Mouse (Mus musculus) limb, embryonic 14.5 days (tissue): ENCODE measurements around the gene Meis1. TPM values are rescaled to one million over a fixed set of nuclear protein-coding genes. Genes with fewer than 3 reads are reported as not detected.

Experiments used
- ATAC-seq: fragments of 200-750 bp; cut with Nextera tagmentation; 2 replicates; pipeline ENCODE4 v1.8.0; 2017; ENCODE audit warnings: low read depth, moderate number of reproducible peaks, moderate TSS enrichment; ENCODE audit not compliant: low FRiP score
- DNase-seq: peaks from one replicate; pipeline ENCODE4 v3.0.0-alpha.2; 2015; ENCODE audit warnings: low spot score
- H3K27ac ChIP-seq: fragments of 300-500 bp; sonication (generic); replicated peaks from 2 replicates; pipeline ENCODE4 v1.5.1; 2014; ENCODE audit warnings: low read depth, mild to moderate bottlenecking, low read length, moderate library complexity, mixed read lengths
- H3K27me3 ChIP-seq: fragments of 300-500 bp; sonication (generic); 2 replicates; pipeline ENCODE4 v1.6.1; 2014; ENCODE audit warnings: low read length, mixed read lengths; ENCODE audit not compliant: control insufficient read depth, insufficient read depth
- H3K36me3 ChIP-seq: fragments of 300-500 bp; sonication (generic); 2 replicates; pipeline ENCODE4 v1.6.1; 2014; ENCODE audit warnings: mild to moderate bottlenecking, low read length, moderate library complexity, mixed read lengths; ENCODE audit not compliant: control insufficient read depth, insufficient read depth
- H3K4me1 ChIP-seq: fragments of 300-500 bp; sonication (generic); 2 replicates; pipeline ENCODE4 v1.6.1; 2014; ENCODE audit warnings: antibody characterized with exemption, low read length, mixed read lengths; ENCODE audit not compliant: control insufficient read depth, insufficient read depth
- H3K4me2 ChIP-seq: fragments of 300-500 bp; sonication (generic); replicated peaks from 2 replicates; pipeline ENCODE4 v1.6.1; 2014; ENCODE audit warnings: low read depth, mild to moderate bottlenecking, low read length, moderate library complexity; ENCODE audit not compliant: severe bottlenecking
- H3K4me3 ChIP-seq: fragments of 300-500 bp; sonication (generic); replicated peaks from 2 replicates; pipeline ENCODE4 v1.5.1; 2014; ENCODE audit warnings: low read length
- H3K9ac ChIP-seq: fragments of 300-500 bp; sonication (generic); 2 replicates; pipeline ENCODE4 v1.6.1; 2014; ENCODE audit warnings: mild to moderate bottlenecking, low read depth, low read length, moderate library complexity; ENCODE audit not compliant: severe bottlenecking
- H3K9me3 ChIP-seq: fragments of 300-500 bp; sonication (generic); 2 replicates; pipeline ENCODE4 v1.6.1; 2016; ENCODE audit warnings: low read length; ENCODE audit not compliant: control insufficient read depth
- POLR2A ChIP-seq: fragments of 200-500 bp; IDR thresholded peaks from 2 replicates; pipeline ENCODE4 v1.8.0; 2012; ENCODE audit warnings: inconsistent platforms, mild to moderate bottlenecking, moderate library complexity, borderline replicate concordance; ENCODE audit not compliant: insufficient read depth, insufficient read length; ENCODE audit errors: extremely low read depth
- WGBS: fragments of 180-500 bp; shearing (Covaris S2); extraction: QIAGEN DNeasy Blood & Tissue Kit; methylation state at CpG from one replicate; pipeline ENCODE4 v1.1.7; 2014; 5-methylcytosine and 5-hydroxymethylcytosine counted together
- polyA plus RNA-seq, 2 experiments: library from polyadenylated mRNA; depleted of rRNA in 1 of 2; stranded (reverse) in 1 of 2; unstranded in 1 of 2; fragments of >200 nt; fragmentation: Nextera tagmentation in 1 of 2; extraction: Ambion mirVana in 1 of 2; gene quantifications; 2 replicates each; pipeline versions ENCODE4 v1.2.1 to v1.2.3; 2012 to 2014

Gene Meis1
- polyA plus RNA-seq, 2 experiments = 15.9 to 16.2 TPM

GRCm38 (mm10) chr11:18944209-18944608 is 74.6 kb downstream of the Meis1 start:
- H3K4me3 ChIP-seq = no peak overlapping the region
- no peak overlapping the region for H3K27ac ChIP-seq
- ATAC-seq = no peak

GRCm38 (mm10) chr11:18942990-18943389 is 75.8 kb downstream of the Meis1 start:
- no peak for TF ChIP-seq POLR2A
- DNase-seq (no peak), ATAC-seq (no peak)
- H3K9ac ChIP-seq = no peak overlapping the region
- no peaks in the 10 kb centered on the region for H3K9me3 ChIP-seq
- H3K4me1 ChIP-seq = peaks cover 12% of the 10 kb centered on the region; the same call in 1 of the 2 replicates
- no peaks in the 10 kb centered on the region for H3K27me3 ChIP-seq
- H3K27ac ChIP-seq = no peak overlapping the region
- no peak overlapping the region for H3K4me3 ChIP-seq
- WGBS = 89% methylated on average over 2 of the region's 2 CpGs
- no peaks in the 10 kb centered on the region for H3K36me3 ChIP-seq
- no peak overlapping the region for H3K4me2 ChIP-seq

More at GRCm38 (mm10) chr11:18944209-18944608, 74.6 kb downstream of the Meis1 start:
- no peak for DNase-seq
- no peaks in the 10 kb centered on the region for H3K9me3 ChIP-seq
- H3K4me2 ChIP-seq = no peak overlapping the region
- no peaks in the 10 kb centered on the region for H3K36me3 ChIP-seq
- H3K9ac ChIP-seq = no peak overlapping the region
- no peak for TF ChIP-seq POLR2A
- peaks cover 12% of the 10 kb centered on the region; the same call in 1 of the 2 replicates for H3K4me1 ChIP-seq
- 20% methylated on average over 7 of the region's 7 CpGs for WGBS
- H3K27me3 ChIP-seq = no peaks in the 10 kb centered on the region

- no peak overlapping the region for H3K4me2 ChIP-seq
- no peak overlapping the region for H3K27ac ChIP-seq
- H3K36me3 ChIP-seq = no peaks in the 10 kb centered on the region
- no peak overlapping the region for H3K9ac ChIP-seq
- H3K4me1 ChIP-seq = peaks cover 8% of the 10 kb centered on the region; the same call in 1 of the 2 replicates
- no peak for TF ChIP-seq POLR2A
- no peaks in the 10 kb centered on the region for H3K9me3 ChIP-seq
- WGBS = 39% methylated on average over 4 of the region's 4 CpGs
- no peak overlapping the region for H3K4me3 ChIP-seq
- DNase-seq (no peak), ATAC-seq (no peak)
- H3K27me3 ChIP-seq = no peaks in the 10 kb centered on the region
These were observed 77.9 kb downstream of the Meis1 start for GRCm38 (mm10) chr11:18940916-18941315.

- peaks cover 27% of the 10 kb centered on the region for H3K27me3 ChIP-seq
- no peaks in the 10 kb centered on the region for H3K9me3 ChIP-seq
- no peaks in the 10 kb centered on the region for H3K36me3 ChIP-seq
- TF ChIP-seq POLR2A = no peak
- WGBS = 38% methylated on average over 6 of the region's 6 CpGs
- no peak overlapping the region for H3K4me3 ChIP-seq
- no peak overlapping the region for H3K9ac ChIP-seq
- ATAC-seq (no peak), DNase-seq (no peak)
- peaks cover 6% of the 10 kb centered on the region; the same call in 1 of the 2 replicates for H3K4me1 ChIP-seq
- H3K27ac ChIP-seq = no peak overlapping the region
- H3K4me2 ChIP-seq = no peak overlapping the region
These were observed 83.9 kb downstream of the Meis1 start for GRCm38 (mm10) chr11:18934921-18935320.

GRCm38 (mm10) chr11:18931001-18931874 is 87.5 kb downstream of the Meis1 start:
- Histone ChIP-seq H3K27me3 (peaks cover 27% of the 10 kb centered on the region), H3K4me3 (no peak overlapping the region), H3K36me3 (no peaks in the 10 kb centered on the region), H3K4me2 (no peak overlapping the region), H3K4me1 (peaks cover 6% of the 10 kb centered on the region; the same call in 1 of the 2 replicates), H3K9ac (no peak overlapping the region), H3K9me3 (no peaks in the 10 kb centered on the region), H3K27ac (no peak overlapping the region)
- ATAC-seq = no peak
- TF ChIP-seq POLR2A = no peak
- no peak for DNase-seq
- WGBS = 19% methylated on average over 15 of the region's 15 CpGs
